Mouse (Mus musculus) spleen, postnatal 36 days (tissue): ENCODE measurements around the gene Rbms3.

ENCODE experiments used
- DNase-seq, 2 experiments: peaks; one replicate each; pipeline ENCODE4 v3.0.0; 2022; ENCODE audit warnings: low spot score in 2 of 2, mixed read lengths in 1 of 2

Gene Rbms3

GRCm38 (mm10) chr9:117107926-117108325 is 521.8 kb downstream of the Rbms3 start:
- DNase-seq: no peak

DNA sequence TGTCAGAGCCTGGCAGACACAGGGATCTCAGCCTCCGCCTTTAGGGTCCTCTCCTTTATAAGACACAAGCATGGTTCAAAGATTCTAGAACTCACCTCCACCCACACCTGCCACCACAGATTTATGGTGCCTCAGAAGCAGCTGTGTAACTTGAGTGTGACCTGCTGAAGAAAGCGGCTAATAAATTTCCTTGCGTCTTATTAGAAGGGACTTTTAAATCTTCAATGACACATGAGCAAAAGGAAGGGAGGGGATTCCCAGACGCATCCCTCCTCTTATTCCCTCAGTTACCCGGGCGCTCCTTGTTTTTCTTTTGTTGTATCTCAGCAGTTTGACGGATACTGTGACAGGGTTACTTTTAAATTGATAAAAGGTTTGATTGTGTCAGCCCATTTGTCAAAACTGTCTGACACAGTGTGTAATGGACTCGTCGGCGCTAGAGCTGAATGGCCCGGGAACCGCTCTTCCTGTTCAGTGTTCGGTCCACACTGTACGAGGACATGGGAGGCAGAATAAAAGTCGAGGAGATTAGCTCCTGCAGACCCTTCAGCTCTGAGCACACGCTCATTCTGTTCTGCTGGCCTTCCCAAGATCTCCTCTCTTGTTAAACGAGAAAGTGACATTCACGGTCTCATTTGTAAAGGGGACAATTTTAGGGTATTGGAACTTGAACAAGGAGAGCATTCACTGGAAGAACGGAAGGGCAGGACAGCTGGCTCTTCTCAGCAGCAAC is 527.3 kb downstream of the Rbms3 start:
- no peak for DNase-seq

DNA sequence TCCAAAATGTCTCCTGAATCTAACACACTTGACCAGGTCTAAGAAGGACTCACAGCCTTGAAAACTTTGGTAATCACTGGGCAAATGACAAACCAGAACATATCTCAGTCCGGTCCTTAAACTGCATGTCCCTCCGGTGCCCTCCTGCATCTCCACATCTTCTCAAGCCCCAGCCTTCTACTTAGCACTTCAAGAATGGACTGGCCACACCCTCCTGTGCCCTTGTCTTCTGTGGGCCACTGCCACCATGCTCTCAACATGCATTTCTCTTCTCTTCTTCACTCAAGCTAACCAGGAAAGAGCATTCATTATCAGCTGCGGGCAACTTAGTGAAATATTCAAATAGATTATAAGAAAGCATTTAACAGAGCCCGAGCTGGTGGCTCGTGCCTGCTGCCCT is 529.5 kb downstream of the Rbms3 start:
- DNase-seq: no peak

DNA sequence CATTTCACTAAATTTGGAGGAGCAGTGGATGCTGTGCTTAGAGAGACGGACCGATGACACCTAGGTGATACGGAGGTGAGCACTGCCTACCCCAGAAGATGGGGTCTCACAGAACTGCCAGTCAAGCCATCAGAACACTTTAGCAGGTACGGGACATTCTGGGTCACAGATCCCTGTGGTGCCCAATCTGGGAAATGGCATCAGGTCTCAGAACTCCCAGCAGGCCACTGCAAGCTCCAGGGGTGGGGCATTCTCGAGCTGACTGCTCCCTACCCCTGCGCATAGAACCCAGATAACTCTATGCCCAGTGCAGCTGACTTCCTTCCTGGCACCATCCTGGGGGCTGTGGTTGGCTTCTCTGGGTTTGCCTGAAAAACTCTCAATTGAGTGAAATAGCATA is 536.2 kb downstream of the Rbms3 start:
- DNase-seq: no peak

DNA sequence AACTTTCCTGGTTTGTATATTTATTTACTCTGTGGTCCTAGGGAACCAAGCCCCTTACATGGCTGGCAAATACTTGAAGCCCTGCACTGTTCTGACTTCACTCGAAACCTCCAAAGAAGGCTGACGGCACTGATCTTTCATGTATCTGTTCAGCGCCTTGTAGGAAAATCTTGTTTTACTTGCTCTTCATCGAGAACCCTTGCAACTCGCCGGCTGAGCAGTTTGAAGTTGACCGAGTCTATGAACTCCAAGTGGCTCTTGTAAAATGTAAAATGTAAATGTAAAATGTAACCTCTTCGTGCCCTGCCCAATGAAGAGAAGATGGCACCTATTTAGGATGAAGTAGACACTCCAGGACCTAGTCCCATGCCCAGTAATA is 537.5 kb downstream of the Rbms3 start:
- no peak for DNase-seq

DNA sequence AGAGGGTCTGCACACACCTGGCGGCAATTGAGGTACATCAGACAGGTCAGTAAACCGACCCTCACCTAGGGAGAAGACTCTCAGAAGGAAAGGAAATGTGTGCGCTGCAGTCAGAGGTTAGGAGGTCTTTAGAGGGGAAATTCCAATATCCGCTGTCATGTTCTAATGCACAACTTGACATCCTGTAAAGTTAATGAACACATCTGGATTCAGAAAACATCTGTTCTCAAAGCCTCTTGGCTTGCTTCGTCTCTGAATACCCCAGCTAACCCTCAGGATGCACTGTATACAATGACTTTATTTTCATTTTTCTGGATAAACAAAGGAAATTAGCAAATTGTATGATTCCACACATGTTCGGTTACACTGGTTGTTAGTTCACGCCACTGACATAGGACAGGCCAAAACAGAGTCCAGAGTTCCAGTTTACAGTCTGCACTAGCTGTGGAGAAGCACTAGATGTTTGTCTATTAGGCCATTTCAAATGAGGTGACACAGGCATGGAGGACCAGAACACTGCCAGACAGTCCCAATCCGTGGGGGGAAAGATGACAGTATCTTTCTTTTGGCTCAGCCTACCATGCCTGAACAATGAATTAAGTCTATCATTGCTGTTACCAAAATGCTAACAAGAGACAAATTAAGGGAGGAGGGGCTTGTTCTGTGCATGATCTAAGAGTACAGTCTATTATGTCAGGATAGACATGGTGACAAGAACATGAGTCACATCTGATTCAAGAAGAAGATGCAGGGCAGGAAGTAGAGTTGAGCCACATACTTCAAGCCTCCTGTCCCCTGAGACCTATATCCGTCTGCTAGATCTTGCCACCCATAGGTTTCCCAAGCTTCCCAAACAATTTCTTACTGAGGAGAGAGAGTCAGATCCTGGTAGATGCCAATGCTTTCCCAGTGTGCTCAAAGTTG is 538.2 kb downstream of the Rbms3 start:
- no peak for DNase-seq

- DNase-seq: no peak
These were observed 540.1 kb downstream of the Rbms3 start for GRCm38 (mm10) chr9:117089409-117090147.

DNA sequence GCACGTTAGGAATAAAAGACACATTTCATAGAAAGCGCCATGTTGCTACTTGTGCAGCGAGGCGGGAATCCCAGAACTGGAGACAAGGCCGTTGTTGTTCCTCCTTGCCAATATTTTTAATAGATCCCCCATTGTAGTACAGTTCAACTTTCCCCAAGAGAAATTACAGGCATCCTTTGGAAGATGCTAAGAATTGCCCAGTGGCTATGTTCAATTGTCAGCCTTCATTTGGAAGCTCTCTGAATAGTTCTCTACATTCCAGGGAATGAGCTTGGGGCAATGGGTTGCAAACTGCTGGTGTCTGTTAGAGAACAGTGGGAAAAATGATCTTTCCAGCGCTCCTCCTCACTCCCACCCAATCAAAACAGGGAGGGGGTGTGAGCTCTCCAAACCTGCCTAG is 541.4 kb downstream of the Rbms3 start:
- no peak for DNase-seq

DNA sequence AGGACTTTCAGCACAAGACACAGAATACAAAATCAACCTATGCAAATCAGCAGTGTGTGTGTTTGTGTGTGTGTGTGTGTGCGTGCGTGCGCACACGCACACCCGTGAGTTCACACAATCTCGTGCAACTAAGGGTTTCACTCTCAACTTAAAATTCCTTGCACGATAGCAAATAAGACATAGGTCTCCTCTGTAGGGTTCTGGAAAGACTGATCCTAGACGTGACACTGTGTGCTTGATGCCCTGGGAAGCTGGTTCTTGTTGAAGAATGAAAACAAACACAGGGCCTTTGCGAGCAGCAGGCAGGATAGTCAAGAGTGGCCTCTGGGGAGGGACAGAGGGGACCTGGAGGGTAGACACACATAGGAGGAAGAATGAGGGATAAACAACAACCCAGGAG is 544.0 kb downstream of the Rbms3 start:
- no peak for DNase-seq

- no peak for DNase-seq
These were observed 545.2 kb downstream of the Rbms3 start for GRCm38 (mm10) chr9:117084471-117084870.

DNA sequence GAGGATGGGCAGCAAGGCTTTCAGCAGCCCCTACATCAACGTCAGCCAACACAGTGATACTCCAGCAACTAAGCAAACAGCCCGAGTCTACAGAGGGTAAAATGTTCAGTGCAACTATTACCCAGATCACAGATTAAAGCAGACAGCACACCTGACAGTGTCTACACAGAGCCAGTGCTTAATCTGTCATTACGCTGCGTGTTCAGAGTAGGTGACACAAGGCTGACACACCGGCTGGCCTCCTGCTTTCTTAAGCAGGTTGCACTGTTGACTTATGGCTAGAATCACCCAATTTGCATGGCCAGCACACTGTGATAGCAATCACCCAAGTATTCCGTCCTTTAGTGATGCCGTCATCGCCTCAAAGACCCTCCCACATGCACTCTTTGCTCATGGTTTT is 550.2 kb downstream of the Rbms3 start:
- DNase-seq: no peak

DNA sequence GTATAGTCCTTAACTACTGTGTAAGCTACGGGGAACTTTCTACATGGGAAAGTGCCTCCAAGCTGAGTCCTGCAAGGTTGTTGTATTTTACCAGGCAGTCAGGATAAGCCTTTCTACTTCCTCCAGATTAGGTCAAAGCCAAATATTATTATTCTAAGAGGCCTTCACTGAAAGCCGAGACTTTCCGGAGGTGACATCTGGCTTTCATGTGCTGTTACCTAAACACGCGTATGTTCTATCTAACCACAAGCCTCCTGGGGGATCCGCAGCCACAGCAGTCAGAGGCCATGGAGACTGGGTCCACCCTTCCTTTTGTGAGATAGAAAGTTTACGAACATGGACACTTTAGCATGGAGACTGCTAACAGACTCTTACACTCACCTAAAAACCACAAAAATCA is 552.2 kb downstream of the Rbms3 start:
- DNase-seq: no peak

GRCm38 (mm10) chr9:117076785-117077184 is 552.9 kb downstream of the Rbms3 start:
- DNase-seq: no peak

DNA sequence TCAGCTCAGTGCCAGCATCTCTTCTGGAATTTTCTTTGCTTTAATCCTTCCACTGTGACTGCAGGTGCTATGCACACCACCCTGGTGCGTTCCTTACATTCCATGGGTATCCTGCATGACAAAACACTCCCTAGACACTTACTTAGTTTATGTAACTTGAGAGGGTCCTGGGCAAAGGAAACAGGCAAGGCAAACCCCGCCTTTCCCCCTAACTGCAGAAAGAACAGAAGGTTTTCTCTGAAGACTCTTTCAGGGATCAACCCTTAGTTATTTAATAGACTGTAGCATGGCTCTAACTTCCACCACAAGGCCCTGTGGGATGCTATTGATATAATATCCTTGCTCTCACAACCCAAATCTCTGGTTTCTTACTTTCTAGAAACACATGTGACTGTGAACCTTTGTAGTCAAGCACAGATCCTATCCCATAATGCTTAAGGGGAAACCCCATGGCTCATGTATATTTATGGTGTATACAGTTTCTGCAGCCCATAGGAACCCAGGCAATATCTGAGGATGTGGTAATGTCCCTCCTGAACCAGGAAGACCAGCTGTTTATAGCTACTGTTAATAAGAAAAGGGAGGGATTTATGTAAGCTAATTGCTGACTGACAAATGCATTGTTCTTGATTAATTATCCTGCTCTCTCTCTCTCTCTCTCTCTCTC is 557.1 kb downstream of the Rbms3 start:
- DNase-seq: no peak

DNA sequence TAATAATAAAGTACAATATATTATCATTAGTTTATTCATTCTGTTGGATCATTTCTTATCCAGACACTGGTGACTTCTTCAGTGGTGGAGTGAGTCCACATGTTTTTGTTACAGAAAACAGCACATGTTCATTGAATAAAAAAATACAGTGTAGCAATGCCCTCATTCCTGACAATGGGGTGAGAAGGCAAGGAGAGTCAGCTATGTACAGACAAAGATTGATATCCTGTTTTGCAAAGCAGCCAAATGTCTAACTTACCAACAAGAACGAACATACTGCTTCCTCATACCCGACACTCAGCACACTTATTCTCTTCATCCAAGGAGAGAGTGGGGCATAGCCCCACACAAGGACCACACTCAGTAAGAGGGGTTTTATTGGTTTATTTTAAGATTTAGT is 559.1 kb downstream of the Rbms3 start:
- DNase-seq: no peak

GRCm38 (mm10) chr9:117069232-117069631 is 560.5 kb downstream of the Rbms3 start:
- DNase-seq: no peak

DNA sequence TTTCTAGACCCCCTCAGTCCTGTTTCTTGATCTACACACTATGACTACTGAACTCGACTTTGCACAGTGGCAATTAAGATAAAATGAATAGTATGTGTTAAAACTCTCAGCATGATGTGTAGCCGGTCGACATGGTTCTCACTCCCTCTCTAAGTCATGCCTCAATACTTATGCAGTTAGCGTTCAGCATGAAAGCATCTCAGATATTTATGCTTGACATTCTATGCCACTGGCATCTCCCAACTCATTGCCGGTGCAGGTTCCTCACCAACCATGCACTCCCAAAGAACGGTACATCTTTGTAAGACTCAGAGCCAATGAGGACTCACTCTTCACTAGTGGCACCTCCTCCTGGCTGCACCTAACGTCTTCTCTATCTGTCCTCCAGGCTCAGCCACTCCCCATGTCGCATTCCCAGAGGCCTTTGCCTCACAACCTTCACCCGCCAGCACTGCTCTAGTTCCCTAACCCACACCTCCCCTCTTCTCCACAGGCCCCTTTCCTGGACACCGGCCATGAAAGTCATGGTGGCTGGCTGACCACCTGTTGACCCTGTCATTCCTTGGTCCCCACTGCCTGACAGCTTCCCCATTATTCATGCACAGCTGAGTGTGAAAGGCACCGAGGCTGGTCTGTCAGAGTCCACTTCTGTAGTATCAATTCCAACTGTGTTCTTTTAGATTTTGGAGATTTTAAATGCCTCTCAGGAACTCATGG is 561.9 kb downstream of the Rbms3 start:
- DNase-seq: no peak

DNA sequence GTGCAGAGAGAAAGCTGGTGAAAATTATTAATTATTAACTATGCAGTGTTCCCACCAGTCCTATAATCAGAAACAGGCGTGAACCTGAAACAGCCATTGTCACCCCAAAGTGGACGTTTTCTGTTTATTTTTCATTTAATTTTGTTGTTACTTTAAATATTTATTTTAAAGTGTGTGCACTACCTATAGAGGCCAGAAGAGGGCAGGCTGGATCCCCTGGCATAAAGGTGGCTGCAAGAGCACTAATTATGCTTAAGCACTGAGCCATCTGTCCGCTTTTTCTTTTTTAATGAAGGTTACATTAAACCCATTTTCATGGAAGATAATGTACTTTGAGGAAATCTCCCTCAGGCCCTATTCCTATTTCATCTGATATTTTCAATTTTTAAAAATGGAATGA is 563.2 kb downstream of the Rbms3 start:
- no peak for DNase-seq

GRCm38 (mm10) chr9:117065601-117066000 is 564.1 kb downstream of the Rbms3 start:
- DNase-seq: no peak

DNA sequence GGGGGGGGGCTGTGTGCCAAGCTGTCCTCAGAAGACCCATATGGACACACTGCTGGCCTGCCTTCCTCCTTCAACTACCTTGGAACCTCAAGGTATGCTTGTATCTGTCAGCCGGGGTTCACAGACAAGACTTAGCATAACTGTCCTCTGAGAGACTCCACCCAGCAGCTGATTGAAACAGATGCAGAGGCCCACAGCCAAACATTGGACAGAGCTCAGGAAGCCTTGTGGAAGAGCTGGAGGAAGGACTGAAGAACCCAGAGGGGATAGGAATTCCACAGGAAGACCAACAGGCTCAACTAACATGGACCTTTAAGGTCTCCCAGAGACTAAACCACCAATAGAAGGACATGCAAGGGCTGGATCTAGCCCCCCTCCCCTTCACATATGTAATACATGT is 570.1 kb downstream of the Rbms3 start:
- no peak for DNase-seq

DNA sequence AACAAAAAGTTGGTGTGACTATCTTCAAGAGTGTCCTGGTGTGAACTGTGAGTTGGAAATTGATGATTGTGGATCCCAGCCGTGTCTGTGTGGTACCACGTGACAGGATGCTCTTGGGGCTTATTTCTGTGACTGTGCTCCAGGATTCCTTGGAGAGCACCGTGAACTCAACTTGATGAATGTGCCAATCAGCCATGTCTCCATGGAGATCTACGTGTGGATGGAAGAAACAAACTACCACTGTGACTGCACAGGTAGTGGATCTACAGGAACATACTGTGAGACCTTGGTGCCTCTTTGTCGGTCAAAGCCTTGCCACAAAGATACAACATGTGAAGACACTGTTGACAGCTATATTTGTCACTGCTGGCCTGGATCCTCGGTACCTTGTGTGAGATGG is 570.6 kb downstream of the Rbms3 start:
- DNase-seq: no peak
